Mouse (Mus musculus) ES-E14 (cell line): ENCODE measurements around the gene Hacd3.

Experiments
- CHD2 ChIP-seq: IDR thresholded peaks from 2 replicates; pipeline ENCODE4 v1.6.1; 2014; ENCODE audit warnings: mild to moderate bottlenecking, low read depth, low read length, inconsistent platforms
- MAFK ChIP-seq: IDR thresholded peaks from 2 replicates; pipeline ENCODE4 v1.6.1; 2014; ENCODE audit warnings: mild to moderate bottlenecking, low read depth, low read length, inconsistent platforms; ENCODE audit not compliant: insufficient read depth
- ZNF384 ChIP-seq: IDR thresholded peaks from 2 replicates; pipeline ENCODE4 v1.6.1; 2012; ENCODE audit warnings: low read depth, low read length, inconsistent platforms

DNA sequence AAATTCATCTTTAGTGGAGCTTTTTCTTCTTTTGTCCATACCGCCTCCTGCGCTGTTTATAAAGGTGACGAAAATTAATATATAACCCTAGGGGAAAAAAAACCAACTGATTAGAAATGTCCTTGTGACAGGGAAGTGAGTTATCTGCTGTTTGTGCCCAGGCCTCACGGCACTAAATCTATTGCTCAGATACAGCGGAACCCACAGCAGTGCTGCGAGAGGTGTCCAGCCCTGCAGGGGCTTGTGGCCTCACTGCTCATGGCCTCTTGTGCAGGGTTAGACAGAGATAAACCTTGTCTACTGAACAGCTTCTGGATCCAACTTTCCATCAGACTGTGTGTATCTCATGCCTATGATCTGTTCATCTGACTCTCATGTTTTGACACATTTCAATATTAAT, 33.0 kb downstream of the Hacd3 start:
- TF ChIP-seq MAFK = no peak
- no peak for TF ChIP-seq ZNF384
- no peak for TF ChIP-seq CHD2
